Mouse (Mus musculus): ENCODE results near the gene 1810065E05Rik. TPM values are rescaled to one million over a fixed set of nuclear protein-coding genes. Genes with fewer than 3 reads are reported as not detected.

Gene 1810065E05Rik
- polyA plus RNA-seq (2016; fragmentation: Nextera tagmentation; extraction: Ambion mirVana): not detected in 2 replicates

DNA sequence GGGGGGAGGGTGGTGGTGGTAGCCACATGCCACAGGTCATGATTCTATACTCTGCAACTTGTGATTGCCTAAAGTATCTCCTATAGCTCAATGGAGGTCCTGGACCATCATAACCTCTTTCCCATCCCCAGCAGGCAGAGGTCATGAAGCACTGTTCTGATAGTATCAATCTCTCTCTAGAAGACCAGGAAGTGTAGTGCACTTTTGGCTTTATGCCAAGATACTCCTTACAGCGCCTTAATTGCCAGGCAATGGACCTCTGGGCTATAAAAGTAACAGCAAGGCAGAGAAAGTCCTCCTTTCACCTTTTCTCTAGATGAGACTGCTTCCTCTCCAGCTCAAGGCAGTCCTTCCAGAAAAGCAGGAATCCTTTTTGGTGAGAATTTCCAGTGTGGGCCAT lies at the start of gene 1810065E05Rik:
1810065E05Rik (plus strand) TSS at position 297 of the 400 bp plus-strand sequence.
- no peak for ATAC-seq (ENCODE audit: insufficient number of reproducible peaks, insufficient read depth, low FRiP score, low TSS enrichment)
- H3K4me2 ChIP-seq (replicated peaks): no peak within 1 kb of the TSS
- no peaks in the 10 kb centered on the region for H3K36me3 ChIP-seq
- no peak within 1 kb of the TSS for H3K27ac ChIP-seq
- no peaks in the 10 kb centered on the region for H3K9me3 ChIP-seq
- WGBS: 84% methylated on average over 1 of the region's 1 CpGs
- H3K4me3 ChIP-seq: no peak within 1 kb of the TSS
- no peaks in the 10 kb centered on the region for H3K27me3 ChIP-seq
- H3K9ac ChIP-seq: no peak within 1 kb of the TSS
- H3K4me1 ChIP-seq: no peaks in the 10 kb centered on the region

DNA sequence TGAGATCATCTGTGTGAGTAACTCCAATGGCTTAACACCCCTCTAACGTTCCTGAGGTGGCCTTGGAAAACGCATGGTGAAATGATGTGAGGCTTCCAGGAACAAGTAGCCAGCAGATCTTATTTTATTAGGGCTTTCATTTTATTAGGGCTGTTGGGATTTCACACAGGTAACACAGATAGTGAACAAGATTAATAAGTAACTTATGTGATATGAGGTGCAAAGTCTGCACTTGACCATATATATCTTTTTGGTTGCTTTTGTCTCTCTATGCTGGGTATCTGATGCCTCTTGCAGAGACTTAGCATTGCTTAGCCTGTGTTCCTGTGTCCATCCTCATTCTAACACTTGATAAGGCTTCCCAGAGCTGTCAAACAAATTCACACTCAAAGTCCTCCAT lies 43.6 kb upstream of the 1810065E05Rik start:
- Histone ChIP-seq H3K4me1 (no peaks in the 10 kb centered on the region), H3K27me3 (no peaks in the 10 kb centered on the region), H3K4me2 (replicated peaks) (no peak overlapping the region), H3K4me3 (no peak overlapping the region), H3K9me3 (no peaks in the 10 kb centered on the region), H3K27ac (no peak overlapping the region), H3K36me3 (no peaks in the 10 kb centered on the region), H3K9ac (no peak overlapping the region)
- ATAC-seq (ENCODE audit: insufficient number of reproducible peaks, insufficient read depth, low FRiP score, low TSS enrichment): no peak
- 84% methylated on average over 2 of the region's 2 CpGs for WGBS

DNA sequence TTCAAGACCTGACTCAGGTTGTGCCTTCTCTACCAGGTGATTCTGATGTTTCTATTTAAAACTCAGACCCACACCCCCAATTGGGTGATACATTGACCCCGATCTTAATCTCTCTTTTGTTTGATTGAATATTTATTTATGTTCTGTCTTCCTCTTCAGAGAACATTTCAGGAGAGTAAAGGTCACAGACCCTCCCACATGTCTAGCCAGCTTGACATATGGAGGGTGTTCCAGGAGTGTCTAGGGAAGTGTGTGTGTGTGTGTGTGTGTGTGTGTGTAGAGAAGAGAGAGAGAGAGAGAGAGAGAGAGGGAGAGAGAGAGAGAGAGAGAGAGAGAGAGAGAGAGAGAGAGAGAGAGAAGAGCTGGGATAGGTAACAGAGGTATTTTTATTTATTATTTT lies 43.2 kb upstream of the 1810065E05Rik start:
- 77% methylated on average over 1 of the region's 1 CpGs for WGBS

GRCm38 (mm10) chr11:58378763-58379278 lies 42.1 kb upstream of the 1810065E05Rik start, which contains the start of gene Lypd8:
Gene Lypd8, plus strand, starts transcription at chr11:58379043.
- ATAC-seq (ENCODE audit: insufficient number of reproducible peaks, insufficient read depth, low FRiP score, low TSS enrichment): no peak
- Histone ChIP-seq H3K9ac (no peak within 1 kb of the TSS), H3K4me1 (no peaks in the 10 kb centered on the region), H3K4me2 (replicated peaks) (no peak within 1 kb of the TSS), H3K36me3 (no peaks in the 10 kb centered on the region), H3K4me3 (no peak within 1 kb of the TSS), H3K27me3 (no peaks in the 10 kb centered on the region), H3K9me3 (no peaks in the 10 kb centered on the region), H3K27ac (no peak within 1 kb of the TSS)
- WGBS: 88% methylated on average over 3 of the region's 3 CpGs

More for the DNA sequence above, 43.2 kb upstream of the 1810065E05Rik start:
- Histone ChIP-seq H3K9ac (no peak overlapping the region), H3K27ac (no peak overlapping the region), H3K27me3 (no peaks in the 10 kb centered on the region), H3K4me1 (no peaks in the 10 kb centered on the region), H3K4me2 (replicated peaks) (no peak overlapping the region), H3K4me3 (no peak overlapping the region), H3K36me3 (no peaks in the 10 kb centered on the region), H3K9me3 (no peaks in the 10 kb centered on the region)
- ATAC-seq (ENCODE audit: insufficient number of reproducible peaks, insufficient read depth, low FRiP score, low TSS enrichment): no peak

- no peak overlapping the region for H3K4me2 ChIP-seq (replicated peaks)
- H3K4me3 ChIP-seq: no peak overlapping the region
- no peaks in the 10 kb centered on the region for H3K36me3 ChIP-seq
- H3K27me3 ChIP-seq: no peaks in the 10 kb centered on the region
- H3K9me3 ChIP-seq: no peaks in the 10 kb centered on the region
- no peaks in the 10 kb centered on the region for H3K4me1 ChIP-seq
- ATAC-seq (ENCODE audit: insufficient number of reproducible peaks, insufficient read depth, low FRiP score, low TSS enrichment): no peak
- WGBS: 93% methylated on average over 1 of the region's 1 CpGs
- H3K27ac ChIP-seq: no peak overlapping the region
- no peak overlapping the region for H3K9ac ChIP-seq
Measured at GRCm38 (mm10) chr11:58379516-58379915, 41.4 kb upstream of the 1810065E05Rik start.

DNA sequence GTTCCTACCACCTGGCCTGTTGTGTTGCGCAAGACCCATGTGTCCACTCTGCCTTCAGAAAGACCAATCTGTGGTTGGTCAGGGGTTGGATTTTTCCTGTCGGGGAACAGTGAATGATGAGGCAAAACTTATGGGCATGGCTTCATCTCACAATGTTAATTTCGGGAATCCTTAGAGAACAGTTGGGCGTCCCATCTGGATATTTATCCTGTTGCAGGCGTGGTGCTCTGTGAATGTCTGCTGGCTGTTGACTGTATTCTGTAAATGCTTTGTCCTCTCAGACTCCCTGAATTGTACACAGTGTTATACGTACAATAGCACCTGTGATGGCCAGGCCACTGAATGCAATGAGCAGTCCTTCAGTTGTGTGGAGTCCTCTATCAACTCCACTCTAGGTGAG lies 38.4 kb upstream of the 1810065E05Rik start:
- WGBS: 90% methylated on average over 6 of the region's 6 CpGs
- Histone ChIP-seq H3K4me3 (no peak overlapping the region), H3K27me3 (no peaks in the 10 kb centered on the region), H3K36me3 (no peaks in the 10 kb centered on the region), H3K9me3 (no peaks in the 10 kb centered on the region), H3K9ac (no peak overlapping the region), H3K4me2 (replicated peaks) (no peak overlapping the region), H3K4me1 (no peaks in the 10 kb centered on the region), H3K27ac (no peak overlapping the region)
- ATAC-seq (ENCODE audit: insufficient number of reproducible peaks, insufficient read depth, low FRiP score, low TSS enrichment): no peak

DNA sequence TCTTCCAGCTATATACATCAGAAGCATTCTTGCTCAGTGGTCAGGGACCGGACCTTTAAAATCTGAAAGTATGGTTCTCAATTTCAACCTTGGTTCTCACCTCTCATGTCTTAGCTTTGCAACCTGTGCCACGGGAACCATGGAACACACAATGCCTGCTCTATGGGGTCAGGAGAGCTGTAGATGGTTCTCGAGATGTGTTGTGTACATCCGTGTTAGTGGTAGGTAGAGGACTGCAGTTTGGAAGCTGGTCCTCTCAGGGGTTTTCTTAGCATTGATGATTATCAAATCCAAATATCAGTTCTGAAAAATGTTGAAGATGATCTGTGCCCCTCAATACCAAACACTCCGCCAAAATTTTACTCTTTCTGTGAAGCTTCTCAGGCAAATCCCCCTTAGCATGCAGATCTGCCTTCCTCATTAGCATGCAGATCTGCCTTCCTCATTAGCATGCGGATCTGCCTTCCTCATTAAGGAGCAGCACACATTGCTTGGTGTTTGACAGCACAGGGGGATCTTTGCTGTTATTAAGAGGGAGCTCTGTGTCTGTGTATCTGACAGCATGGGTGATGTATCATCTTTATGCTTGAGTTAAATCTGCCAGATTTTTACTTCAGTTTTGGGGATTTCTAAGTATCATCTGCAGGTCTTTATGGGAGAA lies 20.8 kb upstream of the 1810065E05Rik start:
- no peak for ATAC-seq (ENCODE audit: insufficient number of reproducible peaks, insufficient read depth, low FRiP score, low TSS enrichment)
- H3K27ac ChIP-seq: no peak overlapping the region
- no peak overlapping the region for H3K4me3 ChIP-seq
- H3K4me1 ChIP-seq: no peaks in the 10 kb centered on the region
- H3K4me2 ChIP-seq (replicated peaks): no peak overlapping the region
- H3K36me3 ChIP-seq: no peaks in the 10 kb centered on the region
- H3K9me3 ChIP-seq: no peaks in the 10 kb centered on the region
- WGBS: 57% methylated on average over 6 of the region's 6 CpGs
- no peaks in the 10 kb centered on the region for H3K27me3 ChIP-seq
- H3K9ac ChIP-seq: no peak overlapping the region

DNA sequence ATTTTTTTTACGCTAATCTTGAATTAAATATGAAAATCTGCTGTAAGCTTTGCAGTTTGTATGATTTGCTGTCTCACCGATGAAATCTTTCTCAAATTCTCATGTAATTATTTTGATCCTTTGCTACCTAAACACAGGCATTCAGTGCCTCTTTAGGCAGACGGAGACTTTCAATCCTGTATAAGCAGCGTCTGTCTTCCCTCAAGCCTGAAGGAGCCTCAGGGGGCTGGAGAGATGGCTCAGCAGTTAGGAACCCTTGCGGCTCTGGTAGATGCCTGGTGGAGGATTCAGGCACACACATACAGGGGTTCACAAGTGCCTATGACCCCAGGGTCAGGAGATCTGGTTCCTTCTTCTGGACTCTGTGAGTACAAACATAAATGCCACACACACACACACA lies 20.3 kb upstream of the 1810065E05Rik start:
- 50% methylated on average over 5 of the region's 5 CpGs for WGBS
- H3K4me3 ChIP-seq: no peak overlapping the region
- no peak for ATAC-seq (ENCODE audit: insufficient number of reproducible peaks, insufficient read depth, low FRiP score, low TSS enrichment)
- H3K4me2 ChIP-seq (replicated peaks): no peak overlapping the region
- no peaks in the 10 kb centered on the region for H3K4me1 ChIP-seq
- no peak overlapping the region for H3K27ac ChIP-seq
- no peaks in the 10 kb centered on the region for H3K36me3 ChIP-seq
- no peaks in the 10 kb centered on the region for H3K9me3 ChIP-seq
- H3K27me3 ChIP-seq: no peaks in the 10 kb centered on the region
- no peak overlapping the region for H3K9ac ChIP-seq

GRCm38 (mm10) chr11:58408066-58408465 lies 12.8 kb upstream of the 1810065E05Rik start:
- no peak overlapping the region for H3K27ac ChIP-seq
- no peak overlapping the region for H3K4me3 ChIP-seq
- H3K4me2 ChIP-seq (replicated peaks): no peak overlapping the region
- no peaks in the 10 kb centered on the region for H3K4me1 ChIP-seq
- H3K27me3 ChIP-seq: no peaks in the 10 kb centered on the region
- 83% methylated on average over 3 of the region's 3 CpGs for WGBS
- no peak overlapping the region for H3K9ac ChIP-seq
- no peak for ATAC-seq (ENCODE audit: insufficient number of reproducible peaks, insufficient read depth, low FRiP score, low TSS enrichment)
- no peaks in the 10 kb centered on the region for H3K9me3 ChIP-seq
- no peaks in the 10 kb centered on the region for H3K36me3 ChIP-seq

DNA sequence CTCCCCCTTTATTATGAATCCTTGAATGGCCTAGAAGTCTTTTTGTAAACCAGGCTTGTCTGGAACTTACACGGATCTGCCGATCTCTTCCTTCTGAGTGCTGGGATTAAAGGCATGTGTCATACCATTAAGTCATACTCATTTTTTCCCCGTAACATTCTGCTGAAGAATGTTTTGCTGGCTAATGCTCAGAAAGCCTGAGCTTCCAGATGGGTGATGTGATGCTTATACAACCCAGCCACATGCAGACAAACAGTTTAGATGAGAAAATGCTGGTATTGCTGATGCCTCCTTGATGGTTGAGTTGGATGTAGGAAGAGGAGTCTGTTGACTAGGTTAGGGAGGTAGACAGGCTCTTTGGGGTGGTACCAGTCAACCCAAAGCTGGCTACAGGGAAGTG lies 2.6 kb upstream of the 1810065E05Rik start:
- no peak overlapping the region for H3K4me2 ChIP-seq (replicated peaks)
- H3K27ac ChIP-seq: no peak overlapping the region
- H3K4me3 ChIP-seq: no peak overlapping the region
- no peak overlapping the region for H3K9ac ChIP-seq
- no peaks in the 10 kb centered on the region for H3K9me3 ChIP-seq
- no peaks in the 10 kb centered on the region for H3K36me3 ChIP-seq
- H3K4me1 ChIP-seq: no peaks in the 10 kb centered on the region
- no peak for ATAC-seq (ENCODE audit: insufficient number of reproducible peaks, insufficient read depth, low FRiP score, low TSS enrichment)
- no peaks in the 10 kb centered on the region for H3K27me3 ChIP-seq
- 73% methylated on average over 3 of the region's 3 CpGs for WGBS

- no peak for ATAC-seq (ENCODE audit: insufficient number of reproducible peaks, insufficient read depth, low FRiP score, low TSS enrichment)
Measured at GRCm38 (mm10) chr11:58432259-58432658, 11.3 kb downstream of the 1810065E05Rik start, which contains the start of gene Gm12253. Gene Gm12253, plus strand, starts transcription at chr11:58432559.

GRCm38 (mm10) chr11:58437866-58438265 lies 17.0 kb downstream of the 1810065E05Rik start:
- no peak for ATAC-seq (ENCODE audit: insufficient number of reproducible peaks, insufficient read depth, low FRiP score, low TSS enrichment)
- 41% methylated on average over 5 of the region's 5 CpGs for WGBS
- H3K4me2 ChIP-seq (replicated peaks): no peak overlapping the region
- H3K9ac ChIP-seq: no peak overlapping the region
- no peak overlapping the region for H3K27ac ChIP-seq
- no peaks in the 10 kb centered on the region; the same call in 1 of the 2 replicates for H3K4me1 ChIP-seq
- H3K27me3 ChIP-seq: no peaks in the 10 kb centered on the region
- no peaks in the 10 kb centered on the region for H3K9me3 ChIP-seq
- H3K4me3 ChIP-seq: no peak overlapping the region
- no peaks in the 10 kb centered on the region for H3K36me3 ChIP-seq

More at GRCm38 (mm10) chr11:58432259-58432658, 11.3 kb downstream of the 1810065E05Rik start, which contains the start of gene Gm12253:
- H3K9me3 ChIP-seq: no peaks in the 10 kb centered on the region
- H3K36me3 ChIP-seq: no peaks in the 10 kb centered on the region
- no peak within 1 kb of the TSS for H3K9ac ChIP-seq
- WGBS: 88% methylated on average over 3 of the region's 3 CpGs
- peaks cover 12% of the 10 kb centered on the region for H3K4me1 ChIP-seq
- H3K27me3 ChIP-seq: no peaks in the 10 kb centered on the region
- H3K4me2 ChIP-seq (replicated peaks): no peak within 1 kb of the TSS
- no peak within 1 kb of the TSS for H3K27ac ChIP-seq
- no peak within 1 kb of the TSS for H3K4me3 ChIP-seq
